Mouse (Mus musculus) common myeloid progenitor, adult 5-6 weeks (primary cell): ENCODE results near the gene Rps28. TPM values are rescaled to one million over a fixed set of nuclear protein-coding genes. Genes with fewer than 3 reads are reported as not detected.

ENCODE experiments used
- ATAC-seq: replicated peaks from 2 replicates; pipeline ENCODE4 v1.8.0; 2016; ENCODE audit warnings: low read depth, mild to moderate bottlenecking, moderate TSS enrichment, inconsistent platforms; ENCODE audit not compliant: poor library complexity, severe bottlenecking
- total RNA-seq: library from RNA; stranded (forward); fragments of 200-1000, 187-1606 nt; gene quantifications from 2 replicates; pipeline ENCODE4 v1.2.3, GENCODE M21; 2017

Gene Rps28
- total RNA-seq, 1 experiment from 2014 or later, result 2,900 TPM

DNA sequence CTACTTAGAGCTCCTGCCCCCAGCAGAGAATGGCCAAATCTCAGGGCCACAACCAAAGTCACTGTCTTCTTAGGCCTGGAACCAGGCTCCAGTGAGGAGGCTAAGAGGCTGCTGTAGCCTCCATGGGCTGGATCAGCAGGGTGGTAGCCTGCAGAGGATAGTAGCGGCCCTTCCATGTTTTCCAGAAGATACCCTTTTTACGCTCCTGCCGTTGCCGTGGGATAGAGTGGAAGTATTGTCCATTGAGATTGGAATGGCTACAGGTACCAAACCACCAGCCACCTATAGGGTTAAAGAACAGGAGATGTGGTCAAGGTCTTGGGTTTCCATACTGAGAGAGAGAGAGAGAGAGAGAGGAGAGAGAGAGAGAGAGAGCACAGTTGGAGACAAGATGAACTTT, 49.1 kb downstream of the Rps28 start:
- ATAC-seq, result no peak

DNA sequence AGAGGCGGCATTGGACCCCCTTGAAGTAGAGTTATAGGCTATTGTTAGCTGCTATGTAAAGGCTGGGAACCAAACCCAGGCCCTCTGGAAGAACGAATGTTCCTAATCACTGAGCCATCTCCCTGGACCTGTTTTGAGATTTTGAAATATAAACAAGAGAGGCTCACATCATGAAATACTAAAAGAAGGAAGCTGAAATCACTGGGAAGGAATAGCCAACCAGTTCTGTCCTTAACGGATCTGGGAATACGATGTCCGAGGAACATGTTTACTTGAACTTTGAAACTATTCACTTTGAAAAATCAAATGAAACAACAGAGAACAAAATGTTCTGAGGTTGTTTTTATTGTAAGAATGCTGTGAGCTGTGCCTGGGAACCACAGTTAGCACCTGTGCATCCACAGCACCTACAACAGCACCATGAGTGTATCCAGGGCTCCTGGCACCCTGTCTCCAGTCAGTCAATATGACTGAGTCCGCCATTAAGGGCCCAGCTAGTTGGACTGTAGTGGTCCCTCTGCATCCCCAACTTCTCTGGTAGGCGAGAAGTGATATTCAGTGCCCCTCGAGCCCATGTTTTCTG, 49.7 kb downstream of the Rps28 start:
- no peak for ATAC-seq

DNA sequence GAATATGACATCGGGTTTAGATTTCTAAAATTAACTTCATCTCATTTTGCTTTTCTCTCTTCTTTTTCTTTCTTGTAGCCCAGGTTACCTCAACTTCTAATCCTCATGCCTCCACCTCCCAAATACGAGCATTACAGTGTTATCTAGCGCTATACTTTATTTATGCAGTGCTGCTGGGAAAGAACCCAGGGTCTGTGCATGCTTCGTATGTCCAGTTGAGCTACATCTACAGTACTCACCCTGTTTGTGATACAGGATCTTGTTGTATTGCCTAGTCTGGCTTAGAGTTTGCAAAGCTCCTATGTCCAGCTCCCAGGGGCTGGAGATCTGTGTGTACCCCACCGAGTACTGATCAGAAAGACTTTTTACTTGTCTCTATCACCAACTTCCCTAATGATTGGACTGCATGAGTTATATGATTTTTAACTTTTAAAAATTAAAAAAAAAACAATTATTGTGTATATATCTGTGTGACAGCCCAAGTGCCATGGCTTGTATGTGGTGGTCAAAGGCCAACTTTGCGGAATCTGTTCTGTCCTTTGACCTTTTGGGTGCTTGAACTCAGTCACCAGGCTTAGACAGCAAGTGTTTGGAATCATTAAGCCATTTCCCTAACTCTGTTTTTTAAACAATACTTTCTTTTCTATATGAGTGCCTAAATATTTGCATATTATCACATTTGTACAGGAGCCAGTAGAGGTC, 50.3 kb downstream of the Rps28 start:
- ATAC-seq, result no peak

DNA sequence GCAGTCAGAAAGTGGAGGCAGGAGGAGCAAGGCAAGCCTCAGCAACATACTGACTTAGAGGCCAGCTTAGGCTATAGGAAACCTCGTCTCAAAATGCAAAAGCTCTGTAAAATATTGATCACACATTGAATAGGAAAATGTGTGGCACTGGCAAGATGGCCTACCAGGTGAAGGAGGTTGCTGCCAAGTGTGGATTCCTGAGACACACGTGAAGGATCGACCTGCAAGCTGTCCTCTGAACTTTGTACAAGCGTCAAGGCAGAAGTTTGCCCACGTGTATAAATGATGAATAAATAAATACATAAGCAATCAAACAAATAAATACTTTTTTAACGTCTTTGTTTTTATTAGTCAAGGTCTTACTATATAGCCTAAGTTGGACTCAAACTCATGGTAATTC, 50.9 kb downstream of the Rps28 start:
- no peak for ATAC-seq

DNA sequence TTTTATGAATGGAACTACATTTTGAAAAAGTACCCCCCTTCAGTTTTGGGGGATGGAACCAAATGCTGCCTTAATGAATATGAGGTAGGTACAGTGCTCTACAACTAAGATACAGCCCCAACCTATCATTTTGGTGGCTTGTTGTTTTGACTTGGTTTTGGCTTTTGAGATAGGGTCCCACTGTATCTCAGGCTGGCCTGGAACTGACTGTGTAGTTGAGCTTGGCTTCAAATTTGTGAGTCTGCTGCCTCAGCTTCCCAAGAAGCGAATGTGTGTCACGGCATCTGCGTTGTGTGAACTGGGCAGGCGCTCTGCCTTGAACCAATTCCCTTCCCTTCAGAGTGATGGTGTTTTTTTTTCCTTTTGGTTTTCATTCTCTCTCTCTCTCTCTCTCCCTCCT, 52.7 kb downstream of the Rps28 start:
- ATAC-seq, result no peak

Other genes with a start within 250 kb of the Rps28 start
- 17.3 and 18.4 TPM in 2 replicates for gene Zfp414, start 195.5 kb downstream of the Rps28 start, total RNA-seq
- gene Pram1, start 186.5 kb downstream of the Rps28 start, total RNA-seq, result 2.8 TPM in 1 of 2 replicates, not detected in the other
- 414 and 543 TPM in 2 replicates for gene Hnrnpm, start 137.7 kb downstream of the Rps28 start, total RNA-seq
- gene March2, start 105.9 kb downstream of the Rps28 start, total RNA-seq, result 31.5 and 35.0 TPM in 2 replicates
- gene Rab11b, start 64.0 kb downstream of the Rps28 start, total RNA-seq, result 42.5 and 65.0 TPM in 2 replicates
- 5.9 and 14.2 TPM in 2 replicates for gene Angptl4, start 42.7 kb downstream of the Rps28 start, total RNA-seq
- 4.6 and 5.5 TPM in 2 replicates for gene Kank3, start 14.0 kb downstream of the Rps28 start, total RNA-seq
- 107 and 132 TPM in 2 replicates for gene Ndufa7, start within 50 bp of the Rps28 start, total RNA-seq
- gene Cd320, start 18.5 kb upstream of the Rps28 start, total RNA-seq, result 9.5 and 20.2 TPM in 2 replicates
- not detected in 2 replicates for gene Gm7029, start 49.3 kb upstream of the Rps28 start, total RNA-seq
- gene Kifc1, start 66.1 kb upstream of the Rps28 start, total RNA-seq, result 29.6 and 37.5 TPM in 2 replicates
- gene Platr17, start 80.6 kb upstream of the Rps28 start, total RNA-seq, result 1.2 and 1.5 TPM in 2 replicates
- 24.1 and 44.4 TPM in 2 replicates for gene Daxx, start 84.9 kb upstream of the Rps28 start, total RNA-seq
- gene Tapbp, start 91.3 kb upstream of the Rps28 start, total RNA-seq, result 42.2 and 56.4 TPM in 2 replicates
- 16.6 and 24.1 TPM in 2 replicates for gene Zbtb22, start 91.3 kb upstream of the Rps28 start, total RNA-seq
- gene Rgl2, start 105.0 kb upstream of the Rps28 start, total RNA-seq, result 21.2 and 22.5 TPM in 2 replicates
- 128 and 170 TPM in 2 replicates for gene Pfdn6, start 115.8 kb upstream of the Rps28 start, total RNA-seq
- 50.0 and 62.5 TPM in 2 replicates for gene Wdr46, start 116.1 kb upstream of the Rps28 start, total RNA-seq
- 2.6 and 2.7 TPM in 2 replicates for gene B3galt4, start 126.9 kb upstream of the Rps28 start, total RNA-seq
- gene Vps52, start 131.2 kb upstream of the Rps28 start, total RNA-seq, result 13.0 and 16.4 TPM in 2 replicates
- 1,549 and 1,746 TPM in 2 replicates for gene Rps18, start 131.4 kb upstream of the Rps28 start, total RNA-seq
- 983 and 1,076 TPM in 2 replicates for gene H2-K1, start 175.8 kb upstream of the Rps28 start, total RNA-seq
- gene Ring1, start 200.1 kb upstream of the Rps28 start, total RNA-seq, result 11.9 and 12.8 TPM in 2 replicates
- gene H2-Ke6, start 203.5 kb upstream of the Rps28 start, total RNA-seq, result 43.8 and 60.6 TPM in 2 replicates
- 70.5 and 100 TPM in 2 replicates for gene Slc39a7, start 207.1 kb upstream of the Rps28 start, total RNA-seq
- 34.1 and 36.3 TPM in 2 replicates for gene Rxrb, start 207.2 kb upstream of the Rps28 start, total RNA-seq
- gene Col11a2, start 214.9 kb upstream of the Rps28 start, total RNA-seq, result 4.1 and 10.4 TPM in 2 replicates